Mouse (Mus musculus): ENCODE measurements around the gene Rap1gds1.
A peak's percentile ranks its signal among the peaks of the same experiment; 100 is the strongest.

Gene Rap1gds1

GRCm38 (mm10) chr3:138941604-138942003 lies 133.4 kb downstream of the Rap1gds1 start:
- no peak for DNase-seq (ENCODE audit: low spot score)

GRCm38 (mm10) chr3:138937241-138937640 lies 137.8 kb downstream of the Rap1gds1 start:
- no peak for DNase-seq (ENCODE audit: low spot score)

- DNase-seq (ENCODE audit: low spot score), result no peak
Observed at GRCm38 (mm10) chr3:138936780-138937179, 138.2 kb downstream of the Rap1gds1 start.

- DNase-seq (ENCODE audit: low spot score), result no peak
Observed at GRCm38 (mm10) chr3:138927437-138927836, 147.6 kb downstream of the Rap1gds1 start.

GRCm38 (mm10) chr3:138926161-138926560 lies 148.8 kb downstream of the Rap1gds1 start:
- DNase-seq (ENCODE audit: low spot score), result no peak

GRCm38 (mm10) chr3:138918241-138918640 lies 156.8 kb downstream of the Rap1gds1 start:
- DNase-seq (ENCODE audit: low spot score), result no peak

- no peak for DNase-seq (ENCODE audit: low spot score)
Observed at GRCm38 (mm10) chr3:138917016-138917415, 158.0 kb downstream of the Rap1gds1 start.

- DNase-seq (ENCODE audit: low spot score), result no peak
Observed at GRCm38 (mm10) chr3:138916591-138916990, 158.4 kb downstream of the Rap1gds1 start.

GRCm38 (mm10) chr3:138914626-138915288 lies 160.2 kb downstream of the Rap1gds1 start:
- DNase-seq (ENCODE audit: low spot score), result no peak

GRCm38 (mm10) chr3:138912504-138912903 lies 162.5 kb downstream of the Rap1gds1 start:
- DNase-seq (ENCODE audit: low spot score), result no peak

GRCm38 (mm10) chr3:138909313-138909712 lies 165.7 kb downstream of the Rap1gds1 start:
- no peak for DNase-seq (ENCODE audit: low spot score)

GRCm38 (mm10) chr3:138906112-138906880 lies 168.7 kb downstream of the Rap1gds1 start:
- peak; percentile 90 for DNase-seq (ENCODE audit: low spot score)

- DNase-seq (ENCODE audit: low spot score), result peak; percentile 26
Observed at GRCm38 (mm10) chr3:138905678-138906077, 169.3 kb downstream of the Rap1gds1 start.

GRCm38 (mm10) chr3:138900571-138901141 lies 174.3 kb downstream of the Rap1gds1 start:
- DNase-seq (ENCODE audit: low spot score), result no peak

- no peak for DNase-seq (ENCODE audit: low spot score)
Observed at GRCm38 (mm10) chr3:138898055-138898454, 176.9 kb downstream of the Rap1gds1 start.

- no peak for DNase-seq (ENCODE audit: low spot score)
Observed at GRCm38 (mm10) chr3:138897500-138897899, 177.5 kb downstream of the Rap1gds1 start.

GRCm38 (mm10) chr3:138893520-138893919 lies 181.5 kb downstream of the Rap1gds1 start:
- DNase-seq (ENCODE audit: low spot score), result peak; percentile 32

GRCm38 (mm10) chr3:138889769-138890295 lies 185.2 kb downstream of the Rap1gds1 start:
- DNase-seq (ENCODE audit: low spot score), result no peak

GRCm38 (mm10) chr3:138889214-138889613 lies 185.8 kb downstream of the Rap1gds1 start:
- DNase-seq (ENCODE audit: low spot score), result peak; percentile 51

GRCm38 (mm10) chr3:138886121-138886520 lies 188.9 kb downstream of the Rap1gds1 start:
- DNase-seq (ENCODE audit: low spot score), result no peak

GRCm38 (mm10) chr3:138881725-138882347 lies 193.2 kb downstream of the Rap1gds1 start:
- DNase-seq (ENCODE audit: low spot score), result no peak

GRCm38 (mm10) chr3:138880999-138881724 lies 193.8 kb downstream of the Rap1gds1 start:
- no peak for DNase-seq (ENCODE audit: low spot score)

Data from embryo, embryonic 10 days (tissue).